Mouse (Mus musculus): ENCODE results near the gene Vwa2. TPM values are rescaled to one million over a fixed set of nuclear protein-coding genes. Genes with fewer than 3 reads are reported as not detected.

Gene Vwa2
- polyA plus RNA-seq, 1 experiment from 2014 or later, result 1.1 TPM

DNA sequence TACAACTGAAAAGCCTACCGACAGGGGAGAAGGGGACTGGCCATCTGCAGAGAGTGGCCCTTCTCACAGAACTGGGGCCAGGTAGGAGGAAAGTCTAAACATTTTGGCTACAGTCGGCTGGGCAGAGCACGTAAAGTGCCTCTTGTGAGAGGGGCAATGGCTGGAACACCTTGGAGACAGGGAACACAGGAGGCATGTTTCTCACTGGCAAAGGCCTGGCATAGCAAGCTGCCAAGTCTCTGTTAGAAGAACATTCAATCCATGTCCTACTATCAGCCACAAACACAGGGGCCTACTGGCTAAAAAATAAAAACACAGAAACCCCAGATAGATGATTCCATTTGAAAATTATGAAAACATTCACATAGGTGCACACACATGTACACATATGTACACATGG lies 72.7 kb downstream of the Vwa2 start:
- H3K36me3 ChIP-seq (ENCODE audit: control insufficient read depth, insufficient read depth, low read length), result no peaks in the 10 kb centered on the region
- ATAC-seq (replicated peaks; ENCODE audit: low FRiP score), result no peak
- no peak for DNase-seq (ENCODE audit: low spot score)
- H3K4me2 ChIP-seq (ENCODE audit: low read depth, low read length, severe bottlenecking), result no peak overlapping the region
- no peak overlapping the region for H3K4me3 ChIP-seq (ENCODE audit: low read depth, low read length)
- H3K4me1 ChIP-seq (replicated peaks; ENCODE audit: control insufficient read depth, insufficient read depth, low read length), result no peaks in the 10 kb centered on the region
- 91% methylated on average over 3 of the region's 3 CpGs for WGBS
- H3K9ac ChIP-seq (ENCODE audit: low read length), result no peak overlapping the region
- H3K27ac ChIP-seq (ENCODE audit: low read depth, low read length), result no peak overlapping the region
- H3K27me3 ChIP-seq (ENCODE audit: control insufficient read depth, insufficient read depth, low read length), result no peaks in the 10 kb centered on the region
- no peaks in the 10 kb centered on the region for H3K9me3 ChIP-seq (ENCODE audit: control insufficient read depth, low read length)

DNA sequence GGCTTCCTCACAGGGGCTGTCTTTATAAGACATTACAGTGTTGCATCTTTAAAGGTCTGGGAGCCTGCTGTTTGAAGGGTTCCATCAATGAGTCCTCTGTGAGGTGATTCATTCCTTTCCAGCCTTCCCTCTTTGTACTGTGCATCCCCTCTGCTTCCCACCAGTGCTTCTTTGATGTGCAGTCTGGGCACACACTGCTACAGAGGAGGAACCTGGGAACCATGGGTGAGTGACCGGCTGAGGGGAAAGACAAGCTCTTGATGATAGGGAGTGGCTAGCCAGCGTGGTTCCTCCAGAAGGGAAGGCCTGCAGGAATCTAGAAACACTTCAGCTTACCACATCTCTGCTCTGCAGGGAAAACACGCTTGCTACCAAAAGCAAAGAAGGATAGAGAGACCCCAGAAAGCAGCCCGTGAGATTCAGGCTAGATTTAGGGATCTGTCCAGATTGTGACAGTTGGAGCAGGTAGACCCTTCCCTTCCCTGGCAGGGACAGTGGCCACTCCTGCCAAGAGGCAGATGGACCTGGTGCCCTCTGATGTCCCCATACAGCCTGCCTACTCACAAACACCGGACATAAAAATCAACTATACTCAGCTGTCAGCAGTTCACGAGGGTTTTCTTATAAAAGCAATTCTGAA lies 74.0 kb downstream of the Vwa2 start:
- H3K4me3 ChIP-seq (ENCODE audit: low read depth, low read length), result no peak overlapping the region
- no peak overlapping the region for H3K4me2 ChIP-seq (ENCODE audit: low read depth, low read length, severe bottlenecking)
- no peaks in the 10 kb centered on the region for H3K27me3 ChIP-seq (ENCODE audit: control insufficient read depth, insufficient read depth, low read length)
- no peak for ATAC-seq (replicated peaks; ENCODE audit: low FRiP score)
- no peak overlapping the region for H3K27ac ChIP-seq (ENCODE audit: low read depth, low read length)
- H3K9me3 ChIP-seq (ENCODE audit: control insufficient read depth, low read length), result no peaks in the 10 kb centered on the region
- no peaks in the 10 kb centered on the region for H3K4me1 ChIP-seq (replicated peaks; ENCODE audit: control insufficient read depth, insufficient read depth, low read length)
- H3K9ac ChIP-seq (ENCODE audit: low read length), result no peak overlapping the region
- no peak for DNase-seq (ENCODE audit: low spot score)
- H3K36me3 ChIP-seq (ENCODE audit: control insufficient read depth, insufficient read depth, low read length), result no peaks in the 10 kb centered on the region
- whole genome bisulfite sequencing, result 83% methylated on average over 6 of the region's 6 CpGs

DNA sequence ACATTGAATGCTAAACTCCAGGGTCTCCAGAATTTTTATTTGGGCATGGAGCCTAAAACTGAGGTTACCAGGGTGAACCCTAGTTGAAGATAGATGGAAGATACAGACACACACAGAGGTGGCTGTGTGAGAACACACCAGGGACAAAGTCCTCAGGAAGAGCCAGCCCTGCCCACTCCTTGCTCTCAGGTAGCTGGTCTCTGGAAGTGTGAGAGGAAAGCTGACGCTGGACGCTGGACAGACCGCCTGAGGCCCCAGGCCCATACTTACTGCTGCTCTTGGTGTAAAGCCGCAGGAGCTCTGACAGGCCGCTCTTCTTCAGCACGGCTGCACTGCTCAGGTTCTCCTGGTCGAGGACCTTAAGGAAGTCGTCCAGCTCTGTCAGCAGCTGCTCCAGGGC lies 75.8 kb downstream of the Vwa2 start:
- no peak overlapping the region for H3K27ac ChIP-seq (ENCODE audit: low read depth, low read length)
- no peaks in the 10 kb centered on the region for H3K9me3 ChIP-seq (ENCODE audit: control insufficient read depth, low read length)
- H3K4me2 ChIP-seq (ENCODE audit: low read depth, low read length, severe bottlenecking), result no peak overlapping the region
- 84% methylated on average over 8 of the region's 8 CpGs for WGBS
- H3K9ac ChIP-seq (ENCODE audit: low read length), result no peak overlapping the region
- H3K36me3 ChIP-seq (ENCODE audit: control insufficient read depth, insufficient read depth, low read length), result no peaks in the 10 kb centered on the region
- DNase-seq (ENCODE audit: low spot score), result no peak
- no peak for ATAC-seq (replicated peaks; ENCODE audit: low FRiP score)
- no peak overlapping the region for H3K4me3 ChIP-seq (ENCODE audit: low read depth, low read length)
- no peaks in the 10 kb centered on the region for H3K27me3 ChIP-seq (ENCODE audit: control insufficient read depth, insufficient read depth, low read length)
- no peaks in the 10 kb centered on the region for H3K4me1 ChIP-seq (replicated peaks; ENCODE audit: control insufficient read depth, insufficient read depth, low read length)

DNA sequence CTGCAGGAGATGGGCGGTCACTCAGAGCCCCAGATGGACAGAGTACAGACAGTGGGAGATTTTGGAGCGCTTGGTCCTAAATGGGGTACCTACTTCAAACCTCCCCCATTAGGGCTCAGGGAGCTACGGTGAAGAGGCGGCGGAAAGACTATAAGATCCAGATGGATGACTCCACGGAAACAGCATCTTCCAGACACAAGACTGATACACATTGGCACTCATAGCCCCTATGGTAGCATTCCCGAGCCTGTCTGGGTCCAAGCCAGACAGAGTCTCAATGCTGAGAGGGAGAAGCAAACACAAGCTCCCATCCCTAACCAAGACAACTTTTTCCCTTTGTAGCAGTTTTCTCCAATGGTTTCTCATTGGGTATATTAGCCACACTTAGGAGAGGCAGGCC lies 76.8 kb downstream of the Vwa2 start:
- no peak overlapping the region for H3K27ac ChIP-seq (ENCODE audit: low read depth, low read length)
- no peak overlapping the region for H3K9ac ChIP-seq (ENCODE audit: low read length)
- H3K9me3 ChIP-seq (ENCODE audit: control insufficient read depth, low read length), result no peaks in the 10 kb centered on the region
- H3K4me2 ChIP-seq (ENCODE audit: low read depth, low read length, severe bottlenecking), result no peak overlapping the region
- no peaks in the 10 kb centered on the region for H3K36me3 ChIP-seq (ENCODE audit: control insufficient read depth, insufficient read depth, low read length)
- no peaks in the 10 kb centered on the region for H3K27me3 ChIP-seq (ENCODE audit: control insufficient read depth, insufficient read depth, low read length)
- no peaks in the 10 kb centered on the region for H3K4me1 ChIP-seq (replicated peaks; ENCODE audit: control insufficient read depth, insufficient read depth, low read length)
- H3K4me3 ChIP-seq (ENCODE audit: low read depth, low read length), result no peak overlapping the region
- ATAC-seq (replicated peaks; ENCODE audit: low FRiP score) (no peak), DNase-seq (ENCODE audit: low spot score) (no peak)
- 84% methylated on average over 7 of the region's 7 CpGs for WGBS

DNA sequence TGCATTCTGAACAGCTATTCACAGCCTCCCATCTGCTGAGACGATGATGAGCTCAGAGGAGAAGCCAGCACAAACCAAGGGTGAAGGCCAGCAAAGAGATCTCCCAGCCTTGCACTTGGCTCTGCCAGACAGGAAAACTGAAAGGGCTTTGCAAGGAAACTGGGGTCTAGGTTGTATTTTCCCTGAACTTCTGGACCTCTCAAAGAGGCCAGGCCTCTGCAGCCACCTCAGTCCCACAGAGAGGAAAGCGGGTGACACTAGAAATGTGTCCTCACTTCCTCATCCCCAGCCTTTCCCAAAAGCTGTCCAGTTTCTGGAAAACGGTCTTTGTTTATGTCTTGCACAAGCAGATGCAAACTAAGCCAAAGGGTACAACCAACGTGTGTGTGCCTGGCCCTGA lies 79.8 kb downstream of the Vwa2 start:
- no peak overlapping the region for H3K27ac ChIP-seq (ENCODE audit: low read depth, low read length)
- no peak for DNase-seq (ENCODE audit: low spot score)
- WGBS, result 90% methylated on average over 4 of the region's 4 CpGs

DNA sequence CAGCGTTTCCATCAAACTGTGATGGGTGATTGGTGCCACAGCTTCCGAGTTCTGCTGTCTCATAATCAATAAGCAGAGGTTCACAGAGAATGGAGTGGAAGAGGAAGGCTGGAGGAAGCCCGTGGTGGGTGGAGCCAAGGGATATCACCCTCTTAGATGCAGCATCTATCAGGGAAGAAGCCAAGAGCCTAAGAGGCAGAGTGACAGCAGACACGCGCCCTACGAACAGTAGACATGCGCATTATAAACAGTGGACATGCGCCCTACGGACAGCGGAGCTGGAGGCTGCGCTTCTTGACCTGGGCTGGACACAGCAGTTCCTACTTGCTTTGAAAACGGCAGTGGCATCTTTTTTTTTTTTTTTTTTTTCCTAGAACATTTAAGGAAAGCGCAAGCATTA lies 80.8 kb downstream of the Vwa2 start:
- 91% methylated on average over 13 of the region's 13 CpGs for WGBS
- ATAC-seq (replicated peaks; ENCODE audit: low FRiP score), result no peak
- no peak overlapping the region for H3K9ac ChIP-seq (ENCODE audit: low read length)
- no peaks in the 10 kb centered on the region for H3K27me3 ChIP-seq (ENCODE audit: control insufficient read depth, insufficient read depth, low read length)
- no peak for DNase-seq (ENCODE audit: low spot score)
- no peaks in the 10 kb centered on the region for H3K36me3 ChIP-seq (ENCODE audit: control insufficient read depth, insufficient read depth, low read length)
- no peak overlapping the region for H3K27ac ChIP-seq (ENCODE audit: low read depth, low read length)
- H3K4me1 ChIP-seq (replicated peaks; ENCODE audit: control insufficient read depth, insufficient read depth, low read length), result no peaks in the 10 kb centered on the region
- H3K4me2 ChIP-seq (ENCODE audit: low read depth, low read length, severe bottlenecking), result no peak overlapping the region
- H3K4me3 ChIP-seq (ENCODE audit: low read depth, low read length), result no peak overlapping the region
- H3K9me3 ChIP-seq (ENCODE audit: control insufficient read depth, low read length), result no peaks in the 10 kb centered on the region

More for the DNA sequence above, 79.8 kb downstream of the Vwa2 start:
- H3K4me2 ChIP-seq (ENCODE audit: low read depth, low read length, severe bottlenecking), result no peak overlapping the region
- ATAC-seq (replicated peaks; ENCODE audit: low FRiP score), result no peak
- no peaks in the 10 kb centered on the region for H3K4me1 ChIP-seq (replicated peaks; ENCODE audit: control insufficient read depth, insufficient read depth, low read length)
- H3K9me3 ChIP-seq (ENCODE audit: control insufficient read depth, low read length), result no peaks in the 10 kb centered on the region
- no peaks in the 10 kb centered on the region for H3K36me3 ChIP-seq (ENCODE audit: control insufficient read depth, insufficient read depth, low read length)
- no peaks in the 10 kb centered on the region for H3K27me3 ChIP-seq (ENCODE audit: control insufficient read depth, insufficient read depth, low read length)
- H3K4me3 ChIP-seq (ENCODE audit: low read depth, low read length), result no peak overlapping the region
- no peak overlapping the region for H3K9ac ChIP-seq (ENCODE audit: low read length)

DNA sequence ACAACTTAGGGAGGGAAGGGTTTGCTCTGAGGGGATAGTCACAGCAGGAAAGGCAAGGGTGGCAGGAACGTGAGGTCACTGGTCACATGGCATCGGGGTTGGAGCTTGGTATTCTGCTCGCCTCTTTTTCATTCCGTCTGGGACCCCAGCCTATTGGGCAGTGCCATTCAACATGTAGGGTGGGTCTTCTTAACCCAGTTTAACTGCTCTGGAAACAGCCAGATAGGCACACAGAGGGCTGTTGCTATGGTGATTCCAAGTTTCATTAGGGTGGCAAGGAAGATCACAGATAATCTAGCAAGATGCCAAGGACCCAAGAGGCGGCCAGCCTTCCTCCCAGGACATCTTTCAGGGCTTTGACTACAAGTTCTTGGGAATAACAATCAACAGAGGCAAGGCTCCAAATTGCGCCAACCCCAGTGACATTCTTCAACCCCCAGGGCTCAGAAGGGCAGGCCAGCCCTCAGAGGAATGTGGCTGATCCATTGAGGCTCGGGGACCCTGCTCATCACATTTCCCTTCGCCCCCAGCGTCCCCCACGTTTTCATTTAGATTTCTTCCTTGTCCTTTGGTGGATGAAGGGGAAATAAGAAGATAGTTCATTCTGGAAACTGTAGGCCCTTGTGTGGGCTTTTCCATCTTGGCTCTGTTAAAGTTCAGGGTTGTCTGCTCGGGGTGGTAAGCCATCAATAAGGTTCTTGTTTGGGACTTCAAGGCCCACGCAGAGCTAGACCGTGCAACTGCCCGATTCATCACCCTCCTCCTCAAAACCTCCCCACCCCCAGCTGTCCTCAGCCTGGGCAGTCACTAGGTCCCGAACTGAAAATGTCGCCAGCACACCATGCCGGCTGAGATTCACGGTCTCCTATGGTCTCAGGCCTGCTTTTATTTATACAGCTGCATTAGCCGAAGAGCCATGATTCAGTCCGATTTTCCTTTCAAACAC lies 81.8 kb downstream of the Vwa2 start:
- Histone ChIP-seq H3K27ac (ENCODE audit: low read depth, low read length) (no peak overlapping the region), H3K36me3 (ENCODE audit: control insufficient read depth, insufficient read depth, low read length) (no peaks in the 10 kb centered on the region), H3K9me3 (ENCODE audit: control insufficient read depth, low read length) (no peaks in the 10 kb centered on the region), H3K4me1 (replicated peaks; ENCODE audit: control insufficient read depth, insufficient read depth, low read length) (no peaks in the 10 kb centered on the region), H3K27me3 (ENCODE audit: control insufficient read depth, insufficient read depth, low read length) (no peaks in the 10 kb centered on the region), H3K9ac (ENCODE audit: low read length) (no peak overlapping the region), H3K4me2 (ENCODE audit: low read depth, low read length, severe bottlenecking) (no peak overlapping the region), H3K4me3 (ENCODE audit: low read depth, low read length) (no peak overlapping the region)
- 79% methylated on average over 20 of the region's 20 CpGs for WGBS
- no peak for ATAC-seq (replicated peaks; ENCODE audit: low FRiP score)
- no peak for DNase-seq (ENCODE audit: low spot score)

DNA sequence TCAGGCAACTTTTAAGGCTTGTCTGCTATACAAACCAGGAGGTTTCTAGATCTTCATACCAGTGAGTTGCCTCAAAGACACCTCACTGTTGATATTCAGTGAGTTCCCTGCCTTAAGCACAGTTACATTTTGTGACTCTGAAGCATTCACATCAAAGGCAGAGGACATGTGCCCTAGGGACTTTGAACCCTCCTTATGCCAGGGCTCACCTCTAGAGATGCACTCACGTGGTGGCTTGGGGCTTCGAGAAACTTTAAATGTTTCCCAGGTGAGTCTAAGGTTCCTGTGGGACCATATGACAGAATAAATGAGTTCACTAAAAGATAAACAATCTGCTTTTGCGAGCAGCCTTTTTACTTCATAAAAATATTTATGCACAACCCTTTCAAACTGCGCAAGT lies 84.0 kb downstream of the Vwa2 start:
- no peaks in the 10 kb centered on the region for H3K27me3 ChIP-seq (ENCODE audit: control insufficient read depth, insufficient read depth, low read length)
- DNase-seq (ENCODE audit: low spot score) (no peak), ATAC-seq (replicated peaks; ENCODE audit: low FRiP score) (no peak)
- no peak overlapping the region for H3K27ac ChIP-seq (ENCODE audit: low read depth, low read length)
- WGBS, result 91% methylated on average over 4 of the region's 4 CpGs
- no peak overlapping the region for H3K9ac ChIP-seq (ENCODE audit: low read length)
- no peak overlapping the region for H3K4me2 ChIP-seq (ENCODE audit: low read depth, low read length, severe bottlenecking)
- H3K9me3 ChIP-seq (ENCODE audit: control insufficient read depth, low read length), result no peaks in the 10 kb centered on the region
- no peaks in the 10 kb centered on the region for H3K36me3 ChIP-seq (ENCODE audit: control insufficient read depth, insufficient read depth, low read length)
- no peak overlapping the region for H3K4me3 ChIP-seq (ENCODE audit: low read depth, low read length)
- no peaks in the 10 kb centered on the region for H3K4me1 ChIP-seq (replicated peaks; ENCODE audit: control insufficient read depth, insufficient read depth, low read length)

Data from forebrain, embryonic 11.5 days (tissue).